Comparison of ENCODE assay signal across 7 mouse cellular contexts in the genomic region with DNA sequence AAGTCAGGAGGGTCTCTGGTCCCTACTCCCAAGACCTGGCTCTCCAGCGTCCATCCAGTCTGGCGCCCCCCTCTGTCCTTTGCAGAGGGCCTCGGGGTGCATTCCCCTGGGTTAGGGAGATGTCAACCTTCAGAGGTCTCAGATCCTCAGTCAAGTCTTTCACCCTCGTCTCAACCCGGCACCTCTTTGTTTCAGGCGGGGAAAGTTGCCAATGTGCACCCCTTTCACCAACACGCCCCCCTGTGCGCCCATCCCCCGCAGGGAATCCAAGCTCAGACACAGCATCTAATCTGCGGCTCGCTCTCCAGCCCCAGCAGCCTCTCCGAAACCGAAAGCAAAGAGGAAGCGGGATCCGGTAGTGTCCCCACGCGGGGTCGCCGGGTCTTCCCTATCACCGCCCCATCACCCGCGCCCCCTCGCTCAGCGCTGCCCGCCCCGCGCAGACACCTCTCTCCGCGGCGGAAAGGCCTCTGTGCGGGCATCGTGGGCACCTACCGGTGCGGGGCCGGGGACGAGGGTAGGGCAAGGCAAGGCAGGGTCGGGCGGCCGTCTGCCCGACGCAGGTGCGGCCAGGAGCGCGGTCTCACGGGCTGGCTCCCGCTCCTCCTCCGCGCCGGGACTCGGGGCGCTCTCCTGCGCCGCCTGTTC. TPM values are rescaled to one million over a fixed set of nuclear protein-coding genes. Genes with fewer than 3 reads are reported as not detected.
DNase-seq lines count a peak whose midpoint lies in the region; ATAC-seq lines count a peak whose summit lies in the region.

No protein-coding gene starts in this region.

- peaks cover 8% of the 10 kb centered on the region for H3K4me1 ChIP-seq in limb, embryonic 10.5 days
- H3K4me1 ChIP-seq in midbrain, embryonic 10.5 days = peaks cover 28% of the 10 kb centered on the region

- no peaks in the 10 kb centered on the region for H3K36me3 ChIP-seq in limb, embryonic 10.5 days
- no peaks in the 10 kb centered on the region for H3K36me3 ChIP-seq in midbrain, embryonic 10.5 days

- H3K27ac ChIP-seq in limb, embryonic 10.5 days = peak overlapping the region; percentile 81
- H3K27ac ChIP-seq in midbrain, embryonic 10.5 days (replicated peaks) = peak overlapping the region; percentile 88

- H3K27me3 ChIP-seq in limb, embryonic 10.5 days (ENCODE audit: low read depth, poor library complexity, severe bottlenecking) = peaks cover 60% of the 10 kb centered on the region
- peaks cover 44% of the 10 kb centered on the region for H3K27me3 ChIP-seq in midbrain, embryonic 10.5 days (ENCODE audit: low read depth, poor library complexity, severe bottlenecking)

- peak overlapping the region; percentile 96 for H3K4me3 ChIP-seq in limb, embryonic 10.5 days
- H3K4me3 ChIP-seq in midbrain, embryonic 10.5 days = peak overlapping the region; percentile 95

- peak; percentile 68 to 86 for DNase-seq in adrenal gland, adult (ENCODE audit: inconsistent age in 2 of 2, low spot score in 1 of 2)
- peak; percentile 30 for DNase-seq in gastrocnemius, postnatal 25 days
- DNase-seq in limb, embryonic 10.5 days (ENCODE audit: low spot score) = peak; percentile 62
- peak; percentile 60 for DNase-seq in midbrain, embryonic 10.5 days (ENCODE audit: low spot score)
- DNase-seq in spleen, adult 12 weeks (ENCODE audit: low spot score) = peak; percentile 34

- under 1% methylated on average over 53 of the region's 53 CpGs for WGBS in limb, embryonic 10.5 days
- under 1% methylated on average over 52 of the region's 53 CpGs for WGBS in midbrain, embryonic 10.5 days

- peak; percentile 57 for ATAC-seq in common myeloid progenitor, adult 5-6 weeks (replicated peaks; ENCODE audit: low read depth, poor library complexity, severe bottlenecking)
- peak; percentile 85 for ATAC-seq in inflammation-experienced regulatory T-cells, adult 6 months

- no peaks in the 10 kb centered on the region for H3K9me3 ChIP-seq in limb, embryonic 10.5 days (replicated peaks)
- H3K9me3 ChIP-seq in midbrain, embryonic 10.5 days (replicated peaks) = no peaks in the 10 kb centered on the region

RNA-seq across cellular contexts. Expression of a gene that starts 0.8 kb away (rescaled TPM):
- 74.7 and 76.7 TPM in 2 replicates for total RNA-seq in common myeloid progenitor, adult 5-6 weeks (2017)
- 1 to 10 TPM; 8.5 to 9.5 TPM for total RNA-seq in gastrocnemius, postnatal 25 days (2021)
- polyA plus RNA-seq in inflammation-experienced regulatory T-cells, adult 6 months (2017; shearing (Covaris generic)) = 10 to 100 TPM; 29.6 to 43.9 (median 34.4) TPM
- polyA plus RNA-seq in limb, embryonic 10.5 days (2016; fragmentation: Nextera tagmentation; extraction: Ambion mirVana) = 1.3 and 2.3 TPM in 2 replicates
- polyA plus RNA-seq in midbrain, embryonic 10.5 days (2016; fragmentation: Nextera tagmentation; extraction: Ambion mirVana) = 5.3 and 6.1 TPM in 2 replicates

RNA-seq across cellular contexts. Expression of a gene that starts 22.4 kb away (rescaled TPM):
- 0.41 and 2.1 TPM in 2 replicates for total RNA-seq in common myeloid progenitor, adult 5-6 weeks (2017)
- 1 to 10 TPM; 1.3 to 2.3 TPM for total RNA-seq in gastrocnemius, postnatal 25 days (2021)
- polyA plus RNA-seq in inflammation-experienced regulatory T-cells, adult 6 months (2017; shearing (Covaris generic)) = under 1 TPM; 0.07 to 0.14 (median 0.09) TPM
- polyA plus RNA-seq in limb, embryonic 10.5 days (2016; fragmentation: Nextera tagmentation; extraction: Ambion mirVana) = 3.3 and 4.3 TPM in 2 replicates
- 7.9 and 8.4 TPM in 2 replicates for polyA plus RNA-seq in midbrain, embryonic 10.5 days (2016; fragmentation: Nextera tagmentation; extraction: Ambion mirVana)

Comparison
In these comparisons a context has a peak if more than half of its experiments do, and no peak if none do; other contexts are left out.
1. Peak in every context shown above with its lines: DNase-seq, ATAC-seq, H3K4me3 ChIP-seq and H3K27ac ChIP-seq.